Mouse (Mus musculus) small intestine, adult 2 months (tissue): ENCODE measurements around the gene Sncg.

Experiments
- CTCF ChIP-seq: fragments of 200-500 bp; IDR thresholded peaks from 2 replicates; pipeline ENCODE4 v1.5.1; 2012; ENCODE audit warnings: low read depth, mild to moderate bottlenecking, control low read depth, inconsistent platforms, low read length, moderate library complexity, mixed read lengths; ENCODE audit not compliant: insufficient replicate concordance, insufficient read length; ENCODE audit errors: extremely low read depth
- POLR2A ChIP-seq: fragments of 200-500 bp; IDR thresholded peaks from 2 replicates; pipeline ENCODE4 v1.6.1; 2012; ENCODE audit warnings: low read depth, mild to moderate bottlenecking, control low read depth, inconsistent platforms, low read length, moderate library complexity

GRCm38 (mm10) chr14:34343078-34343477, 31.5 kb downstream of the Sncg start:
- no peak for TF ChIP-seq CTCF
- TF ChIP-seq POLR2A: no peak
